Mouse (Mus musculus): ENCODE data around the gene Kat2a.

GRCm38 (mm10) chr11:100754693-100755057 lies 42.4 kb upstream of the Kat2a start:
- TF ChIP-seq CTCF (IDR thresholded peaks at IDR 0.05; ENCODE audit: insufficient read depth, low read depth, low read length), result no peak
- no peak for TF ChIP-seq POLR2A (IDR thresholded peaks at IDR 0.05; ENCODE audit: insufficient read depth, low read depth, low read length)

Measured in olfactory bulb, adult 2 months (tissue).